Mouse (Mus musculus) kidney, embryonic 14.5 days (tissue): Measurements from ENCODE around the gene Bloc1s1. TPM values are rescaled to one million over a fixed set of nuclear protein-coding genes. Genes with fewer than 3 reads are reported as not detected.

Source experiments
- ATAC-seq: fragments of 200-750 bp; cut with Nextera tagmentation; 2 replicates; pipeline ENCODE4 v1.8.0; 2017; ENCODE audit warnings: moderate number of reproducible peaks, mild to moderate bottlenecking, moderate TSS enrichment, moderate library complexity; ENCODE audit not compliant: low FRiP score, low TSS enrichment
- H3K27ac ChIP-seq: fragments of 300-500 bp; sonication (generic); 2 replicates; pipeline ENCODE4 v1.5.1; 2014; ENCODE audit warnings: low read depth, mild to moderate bottlenecking, low read length, moderate library complexity, mixed read lengths
- H3K27me3 ChIP-seq: fragments of 300-500 bp; sonication (generic); 2 replicates; pipeline ENCODE4 v1.6.1; 2014; ENCODE audit warnings: mild to moderate bottlenecking, low read length; ENCODE audit not compliant: control insufficient read depth, insufficient read depth
- H3K36me3 ChIP-seq: fragments of 300-500 bp; sonication (generic); 2 replicates; pipeline ENCODE4 v1.6.1; 2014; ENCODE audit warnings: low read length, mixed read lengths; ENCODE audit not compliant: control insufficient read depth, insufficient read depth
- H3K4me1 ChIP-seq: fragments of 300-500 bp; sonication (generic); 2 replicates; pipeline ENCODE4 v1.6.1; 2014; ENCODE audit warnings: low read length, mixed read lengths; ENCODE audit not compliant: control insufficient read depth, insufficient read depth
- H3K4me2 ChIP-seq: fragments of 300-500 bp; sonication (generic); replicated peaks from 2 replicates; pipeline ENCODE4 v1.6.1; 2014; ENCODE audit warnings: low read depth, mild to moderate bottlenecking, low read length
- H3K4me3 ChIP-seq: fragments of 300-500 bp; sonication (generic); 2 replicates; pipeline ENCODE4 v1.5.1; 2014; ENCODE audit warnings: mild to moderate bottlenecking, low read length
- H3K9ac ChIP-seq: fragments of 300-500 bp; sonication (generic); 2 replicates; pipeline ENCODE4 v1.6.1; 2014; ENCODE audit warnings: low read depth, mild to moderate bottlenecking, low read length, moderate library complexity
- H3K9me3 ChIP-seq: fragments of 300-500 bp; sonication (generic); 2 replicates; pipeline ENCODE4 v1.6.1; 2016; ENCODE audit warnings: low read length; ENCODE audit not compliant: control insufficient read depth
- WGBS: fragments of 180-500 bp; shearing (Covaris S2); extraction: QIAGEN DNeasy Blood & Tissue Kit; methylation state at CpG from one replicate; pipeline ENCODE4 v1.1.7; 2014; 5-methylcytosine and 5-hydroxymethylcytosine counted together
- polyA plus RNA-seq: library from polyadenylated mRNA; unstranded; fragments of >200 nt; fragmentation: Nextera tagmentation; extraction: Ambion mirVana; gene quantifications from 2 replicates; pipeline ENCODE4 v1.2.1, GENCODE M21; 2014

Bloc1s1 gene
- polyA plus RNA-seq, 1 experiment from 2014 or later, result 219 TPM

DNA sequence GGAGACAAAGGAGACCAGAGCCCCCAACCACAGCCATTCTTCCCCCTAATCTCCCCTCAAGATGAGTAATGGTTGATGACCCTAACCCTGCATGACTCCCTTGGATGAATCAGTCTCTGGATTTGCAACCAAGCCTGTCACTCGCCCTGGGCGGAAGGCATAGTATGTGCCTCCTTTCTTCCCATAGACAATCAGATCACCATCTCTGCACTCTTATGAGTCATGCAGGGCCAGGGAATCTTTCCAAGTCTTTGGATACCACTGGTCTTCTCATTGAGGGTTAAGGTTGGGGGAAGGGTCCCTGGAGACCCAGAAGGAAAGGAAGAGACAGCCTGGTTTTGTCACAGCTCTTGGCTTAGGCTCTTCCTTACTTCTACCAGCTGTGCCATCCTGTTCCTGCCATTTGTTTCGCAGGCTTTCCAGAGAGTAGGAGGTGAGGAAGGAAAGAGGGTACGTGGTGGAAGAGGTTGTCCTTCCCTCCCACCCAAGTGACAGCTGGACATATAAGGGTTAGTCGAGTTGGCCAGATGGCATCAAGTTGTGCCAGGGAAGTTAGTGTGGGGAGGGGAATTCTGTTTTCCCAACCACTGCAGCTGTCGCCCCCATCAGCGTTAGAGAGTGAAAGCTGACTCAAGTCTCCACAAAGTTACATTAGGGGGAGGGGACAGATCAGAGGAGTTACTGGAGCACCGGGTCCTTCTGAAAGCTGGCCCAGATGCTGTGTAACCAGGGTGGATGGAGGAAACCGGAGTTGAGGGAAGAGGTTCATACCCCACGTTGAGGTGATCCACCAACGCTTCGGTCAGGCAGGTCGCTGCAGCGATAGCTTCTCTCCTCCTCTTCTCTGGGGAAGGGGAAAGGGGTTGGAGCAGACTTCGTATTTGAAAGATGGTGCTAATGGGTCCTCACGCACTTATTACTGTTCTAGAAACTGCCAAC, 1.7 kb downstream of the Bloc1s1 start:
- WGBS, result 70% methylated on average over 16 of the region's 16 CpGs
- no peak overlapping the region for H3K27ac ChIP-seq
- ATAC-seq, result no peak

DNA sequence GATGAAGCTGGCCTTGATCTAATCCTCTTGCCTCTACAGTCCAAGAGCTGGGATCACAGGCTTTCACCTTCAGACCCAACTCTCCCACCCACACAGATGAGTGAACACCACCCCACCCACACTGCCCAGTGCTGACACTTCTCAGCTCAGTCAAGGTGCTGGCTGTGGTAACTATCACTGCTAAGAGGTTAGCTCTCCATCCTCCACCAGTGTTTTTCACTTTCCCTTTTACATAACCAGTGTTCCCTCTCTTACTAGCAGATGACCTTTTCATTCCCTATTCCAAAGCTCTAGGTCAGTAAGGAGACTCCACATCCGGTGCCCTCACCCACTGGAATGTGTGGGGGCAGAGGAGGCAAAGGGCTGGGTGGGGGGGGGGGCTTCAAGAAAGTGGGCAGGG, 2.6 kb downstream of the Bloc1s1 start:
- no peaks in the 10 kb centered on the region for H3K9me3 ChIP-seq
- 56% methylated on average over 1 of the region's 1 CpGs for WGBS
- no peaks in the 10 kb centered on the region for H3K27me3 ChIP-seq
- no peak overlapping the region for H3K4me2 ChIP-seq
- no peak overlapping the region for H3K9ac ChIP-seq
- no peak overlapping the region for H3K4me3 ChIP-seq
- peaks cover 25% of the 10 kb centered on the region; the same call in 1 of the 2 replicates for H3K36me3 ChIP-seq
- no peak for ATAC-seq
- H3K27ac ChIP-seq, result peak overlapping the region; percentile 14; the same call in 1 of the 2 replicates
- H3K4me1 ChIP-seq, result peaks cover 22% of the 10 kb centered on the region

More for the DNA sequence above, 1.7 kb downstream of the Bloc1s1 start:
- Histone ChIP-seq H3K4me3 (peak overlapping the region; percentile 57), H3K9ac (peak overlapping the region; percentile 73; the same call in 1 of the 2 replicates), H3K27me3 (no peaks in the 10 kb centered on the region), H3K9me3 (no peaks in the 10 kb centered on the region), H3K4me1 (peaks cover 22% of the 10 kb centered on the region), H3K36me3 (peaks cover 18% of the 10 kb centered on the region; the same call in 1 of the 2 replicates), H3K4me2 (peak overlapping the region; percentile 57)

DNA sequence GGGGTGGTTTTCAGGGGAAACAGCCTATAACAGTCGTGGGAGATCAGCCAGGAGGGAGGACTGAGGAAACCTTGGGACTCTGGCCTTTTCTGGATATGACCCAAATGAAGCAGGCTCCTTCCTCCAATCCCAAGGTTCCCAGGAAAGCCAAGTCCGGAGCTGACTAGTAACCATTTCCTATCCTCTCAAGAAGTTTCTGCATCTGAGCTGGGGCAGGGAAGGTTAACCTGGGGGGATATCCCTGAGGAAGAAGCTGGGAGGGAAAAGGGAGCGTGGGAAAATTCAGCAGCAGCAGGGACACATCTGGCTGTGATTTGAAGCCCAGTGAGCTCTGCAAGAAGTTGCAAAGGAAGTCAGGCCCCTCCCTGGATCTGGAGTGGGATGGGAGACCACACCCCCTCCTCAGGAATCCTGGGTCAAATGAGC, 3.1 kb downstream of the Bloc1s1 start:
- Histone ChIP-seq H3K9ac (no peak overlapping the region), H3K36me3 (peaks cover 26% of the 10 kb centered on the region; the same call in 1 of the 2 replicates), H3K27ac (peak overlapping the region; percentile 14; the same call in 1 of the 2 replicates), H3K27me3 (no peaks in the 10 kb centered on the region), H3K4me2 (no peak overlapping the region), H3K9me3 (no peaks in the 10 kb centered on the region), H3K4me1 (peaks cover 22% of the 10 kb centered on the region), H3K4me3 (no peak overlapping the region)
- 70% methylated on average over 3 of the region's 3 CpGs for WGBS
- no peak for ATAC-seq

DNA sequence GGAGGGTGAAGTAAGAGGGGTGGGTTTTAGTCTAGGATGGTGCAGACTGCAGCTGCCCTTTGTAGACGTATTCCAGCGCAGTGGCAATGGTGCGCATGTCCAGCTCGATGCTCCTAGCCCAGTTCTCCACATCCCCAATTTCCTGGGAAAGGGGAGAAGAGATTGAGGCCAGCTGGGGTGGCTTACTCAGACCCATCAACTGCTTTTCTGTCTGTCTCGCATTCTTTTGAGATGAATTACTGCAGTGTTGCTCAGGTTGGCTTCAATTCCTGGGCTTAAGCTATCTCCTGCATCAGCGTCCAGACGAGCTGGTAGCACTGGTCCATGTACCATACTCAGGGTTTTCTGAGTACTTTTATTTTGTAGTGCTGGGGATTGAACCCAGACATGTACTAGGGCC, 3.9 kb downstream of the Bloc1s1 start:
- no peak overlapping the region for H3K4me3 ChIP-seq
- no peaks in the 10 kb centered on the region for H3K9me3 ChIP-seq
- H3K9ac ChIP-seq, result no peak overlapping the region
- no peak overlapping the region for H3K4me2 ChIP-seq
- H3K4me1 ChIP-seq, result peaks cover 22% of the 10 kb centered on the region
- no peaks in the 10 kb centered on the region for H3K27me3 ChIP-seq
- 82% methylated on average over 7 of the region's 7 CpGs for WGBS
- H3K27ac ChIP-seq, result peak overlapping the region; percentile 14; the same call in 1 of the 2 replicates
- ATAC-seq, result no peak
- peaks cover 26% of the 10 kb centered on the region; the same call in 1 of the 2 replicates for H3K36me3 ChIP-seq

DNA sequence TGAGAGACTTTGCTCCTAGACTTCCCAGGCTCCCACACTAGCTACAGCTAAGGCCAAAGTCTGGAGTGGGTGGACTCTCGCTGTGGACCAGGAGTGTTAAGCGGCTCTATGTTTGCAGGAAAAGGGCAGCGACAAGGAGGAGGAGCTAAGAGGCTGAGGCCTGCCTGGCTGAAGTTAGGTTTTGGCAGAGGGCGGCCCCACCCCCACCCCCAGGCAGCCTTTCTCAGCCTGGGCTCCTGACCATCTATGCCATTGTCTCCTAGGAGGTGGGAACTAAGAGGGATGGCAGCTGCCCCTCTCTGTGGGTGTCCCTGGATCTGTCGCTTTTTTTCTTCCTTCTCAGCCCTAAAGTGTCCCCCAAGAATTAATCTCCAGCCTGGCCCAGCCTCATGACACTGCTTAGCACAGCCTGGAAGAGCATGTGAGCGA, 4.6 kb downstream of the Bloc1s1 start:
- 35% methylated on average over 6 of the region's 6 CpGs for WGBS

DNA sequence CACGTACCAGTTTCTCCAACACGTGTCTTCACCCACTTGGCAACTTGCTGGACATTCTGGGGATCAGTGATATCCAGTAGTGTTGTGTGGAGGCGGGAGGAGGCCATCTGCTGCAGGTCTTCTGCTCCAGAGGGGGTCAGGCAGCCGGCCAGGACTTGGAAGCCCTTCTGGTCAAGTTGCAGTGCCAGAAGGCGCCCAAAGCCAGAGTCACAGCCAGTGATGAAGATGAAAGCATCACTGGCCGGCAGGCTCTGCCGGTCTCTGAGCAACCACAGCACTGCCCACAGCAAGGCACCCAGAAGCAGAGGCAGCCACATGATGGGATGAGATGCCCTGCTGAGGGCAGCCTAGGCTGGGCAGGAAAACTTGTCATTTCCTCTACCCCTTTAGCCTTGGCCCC, 5.6 kb downstream of the Bloc1s1 start:
- H3K27ac ChIP-seq, result no peak overlapping the region

More for the DNA sequence above, 4.6 kb downstream of the Bloc1s1 start:
- no peaks in the 10 kb centered on the region for H3K27me3 ChIP-seq
- H3K4me3 ChIP-seq, result no peak overlapping the region
- no peak overlapping the region for H3K9ac ChIP-seq
- H3K4me2 ChIP-seq, result no peak overlapping the region
- H3K9me3 ChIP-seq, result no peaks in the 10 kb centered on the region
- peaks cover 31% of the 10 kb centered on the region; the same call in 1 of the 2 replicates for H3K36me3 ChIP-seq
- peak overlapping the region; percentile 14; the same call in 1 of the 2 replicates for H3K27ac ChIP-seq
- H3K4me1 ChIP-seq, result peaks cover 22% of the 10 kb centered on the region
- no peak for ATAC-seq

GRCm38 (mm10) chr10:128917400-128917799, 6.4 kb downstream of the Bloc1s1 start:
- H3K4me1 ChIP-seq, result peaks cover 20% of the 10 kb centered on the region
- no peak overlapping the region for H3K27ac ChIP-seq
- no peak overlapping the region for H3K9ac ChIP-seq
- peaks cover 45% of the 10 kb centered on the region; the same call in 1 of the 2 replicates for H3K36me3 ChIP-seq
- no peak for ATAC-seq
- H3K27me3 ChIP-seq, result no peaks in the 10 kb centered on the region
- 90% methylated on average over 6 of the region's 6 CpGs for WGBS
- no peak overlapping the region for H3K4me2 ChIP-seq
- H3K9me3 ChIP-seq, result no peaks in the 10 kb centered on the region
- no peak overlapping the region for H3K4me3 ChIP-seq

More for the DNA sequence above, 5.6 kb downstream of the Bloc1s1 start:
- Histone ChIP-seq H3K9me3 (no peaks in the 10 kb centered on the region), H3K4me3 (no peak overlapping the region), H3K4me1 (peaks cover 21% of the 10 kb centered on the region), H3K27me3 (no peaks in the 10 kb centered on the region), H3K9ac (no peak overlapping the region), H3K36me3 (peaks cover 40% of the 10 kb centered on the region; the same call in 1 of the 2 replicates), H3K4me2 (no peak overlapping the region)
- no peak for ATAC-seq
- WGBS, result 80% methylated on average over 7 of the region's 7 CpGs

DNA sequence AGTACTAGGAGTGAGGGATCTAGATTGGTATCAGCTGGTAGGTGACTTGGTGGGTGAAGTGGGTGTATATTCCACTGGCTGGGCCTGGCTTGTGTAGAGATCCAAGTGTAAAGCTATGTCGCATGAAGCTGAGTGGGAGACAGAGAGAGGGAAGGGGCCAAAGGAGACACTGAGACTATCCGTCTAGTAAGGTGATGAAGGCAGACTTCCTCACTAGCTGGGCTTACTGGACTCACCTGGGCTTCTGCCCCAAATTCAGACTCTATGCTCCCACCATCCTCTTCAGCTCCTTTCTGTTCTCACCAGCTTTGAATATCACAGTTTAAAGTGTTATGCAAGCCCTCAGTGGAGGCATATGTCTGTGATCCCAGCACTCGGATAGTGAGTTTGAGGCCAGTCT, 7.2 kb downstream of the Bloc1s1 start:
- Histone ChIP-seq H3K27ac (no peak overlapping the region), H3K4me3 (no peak overlapping the region), H3K36me3 (peaks cover 48% of the 10 kb centered on the region; the same call in 1 of the 2 replicates), H3K9ac (no peak overlapping the region), H3K4me1 (peaks cover 17% of the 10 kb centered on the region), H3K9me3 (no peaks in the 10 kb centered on the region), H3K27me3 (no peaks in the 10 kb centered on the region), H3K4me2 (no peak overlapping the region)
- 86% methylated on average over 3 of the region's 3 CpGs for WGBS
- ATAC-seq, result no peak

GRCm38 (mm10) chr10:128915550-128915949, 8.3 kb downstream of the Bloc1s1 start:
- no peak overlapping the region for H3K4me3 ChIP-seq
- no peaks in the 10 kb centered on the region for H3K27me3 ChIP-seq
- H3K36me3 ChIP-seq, result peaks cover 51% of the 10 kb centered on the region; the same call in 1 of the 2 replicates

More at GRCm38 (mm10) chr10:128915550-128915949, 8.3 kb downstream of the Bloc1s1 start:
- Histone ChIP-seq H3K9ac (no peak overlapping the region), H3K4me1 (peaks cover 18% of the 10 kb centered on the region), H3K9me3 (no peaks in the 10 kb centered on the region), H3K4me2 (no peak overlapping the region), H3K27ac (no peak overlapping the region)
- WGBS, result 88% methylated on average over 2 of the region's 2 CpGs
- no peak for ATAC-seq
